Mouse (Mus musculus): Measurements from ENCODE around the gene Catsperg1.

DNA sequence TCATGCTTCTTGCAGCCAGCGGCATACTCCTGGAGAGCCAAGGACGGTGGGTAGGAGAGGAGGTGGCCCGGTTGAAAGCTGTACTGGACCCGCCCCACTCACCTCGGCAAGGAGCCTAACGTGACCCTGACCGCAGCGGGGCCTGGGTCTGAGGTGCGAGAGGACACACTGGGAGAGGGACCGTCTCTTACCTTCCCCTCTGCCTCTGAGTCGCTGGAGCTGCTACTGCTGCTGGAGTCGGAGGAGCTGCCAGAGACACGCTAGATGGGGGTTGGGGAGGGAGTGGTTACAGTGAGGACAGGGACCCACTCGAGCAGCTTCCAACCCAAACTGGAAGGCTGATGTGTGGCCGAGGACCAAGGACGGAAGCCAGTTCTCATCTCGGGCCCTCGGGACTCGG, 33.9 kb upstream of the Catsperg1 start:
- TF ChIP-seq POLR2A (IDR thresholded peaks at IDR 0.05; ENCODE audit: low read depth, low read length) = no peak; the same call in 1 of the 2 replicates
- TF ChIP-seq CTCF (IDR thresholded peaks at IDR 0.05; ENCODE audit: borderline replicate concordance, insufficient read depth, low read length) = no peak

Data from embryonic fibroblast, embryonic 13.5 days (primary cell).